Mouse (Mus musculus): ENCODE measurements around the gene Chst15. TPM values are rescaled to one million over a fixed set of nuclear protein-coding genes. Genes with fewer than 3 reads are reported as not detected.

Gene Chst15
- total RNA-seq, 2 experiments from 2014 or later, result 38.5 to 39.6 TPM

GRCm38 (mm10) chr7:132231476-132231875 lies 85.6 kb downstream of the Chst15 start:
- DNase-seq (ENCODE audit: low spot score in 2 of 2), result no peak

GRCm38 (mm10) chr7:132230961-132231360 lies 86.1 kb downstream of the Chst15 start:
- no peak for DNase-seq (ENCODE audit: low spot score in 2 of 2)

GRCm38 (mm10) chr7:132227075-132227640 lies 89.9 kb downstream of the Chst15 start:
- no peak for DNase-seq (ENCODE audit: low spot score in 2 of 2)

- peak; percentile 86 to 95 for DNase-seq (ENCODE audit: low spot score in 2 of 2)
Measured at GRCm38 (mm10) chr7:132226379-132227074, 90.5 kb downstream of the Chst15 start.

- no peak for DNase-seq (ENCODE audit: low spot score in 2 of 2)
Measured at GRCm38 (mm10) chr7:132223452-132224141, 93.4 kb downstream of the Chst15 start.

- no peak for DNase-seq (ENCODE audit: low spot score in 2 of 2)
Measured at GRCm38 (mm10) chr7:132214031-132214430, 103.0 kb downstream of the Chst15 start.

GRCm38 (mm10) chr7:132213460-132213859 lies 103.6 kb downstream of the Chst15 start:
- DNase-seq (ENCODE audit: low spot score in 2 of 2), result peak; percentile 83

GRCm38 (mm10) chr7:132211920-132212701 lies 104.9 kb downstream of the Chst15 start:
- DNase-seq (ENCODE audit: low spot score in 2 of 2), result no peak

GRCm38 (mm10) chr7:132210616-132211015 lies 106.4 kb downstream of the Chst15 start:
- no peak for DNase-seq (ENCODE audit: low spot score in 2 of 2)

GRCm38 (mm10) chr7:132208946-132209651 lies 107.9 kb downstream of the Chst15 start:
- DNase-seq (ENCODE audit: low spot score in 2 of 2), result peak; percentile 49 to 70

- no peak for DNase-seq (ENCODE audit: low spot score in 2 of 2)
Measured at GRCm38 (mm10) chr7:132204073-132204612, 112.9 kb downstream of the Chst15 start.

GRCm38 (mm10) chr7:132199686-132200085 lies 117.3 kb downstream of the Chst15 start:
- DNase-seq (ENCODE audit: low spot score in 2 of 2), result no peak

GRCm38 (mm10) chr7:132198806-132199205 lies 118.2 kb downstream of the Chst15 start:
- no peak for DNase-seq (ENCODE audit: low spot score in 2 of 2)

- DNase-seq (ENCODE audit: low spot score in 2 of 2), result no peak
Measured at GRCm38 (mm10) chr7:132197817-132198475, 119.1 kb downstream of the Chst15 start.

- no peak for DNase-seq (ENCODE audit: low spot score in 2 of 2)
Measured at GRCm38 (mm10) chr7:132196581-132196980, 120.4 kb downstream of the Chst15 start.

- DNase-seq (ENCODE audit: low spot score in 2 of 2), result no peak
Measured at GRCm38 (mm10) chr7:132193606-132194005, 123.4 kb downstream of the Chst15 start.

GRCm38 (mm10) chr7:132187456-132187855 lies 129.6 kb downstream of the Chst15 start:
- DNase-seq (ENCODE audit: low spot score in 2 of 2), result no peak

All from left cerebral cortex, adult 18-20 months (tissue).